Mouse (Mus musculus): ENCODE results near the gene Slc36a2.

GRCm38 (mm10) chr11:55213518-55213917, 28.6 kb upstream of the Slc36a2 start:
- TF ChIP-seq POLR2A (IDR thresholded peaks at IDR 0.05; ENCODE audit: insufficient read depth, low read length), result no peak
- TF ChIP-seq CTCF (IDR thresholded peaks at IDR 0.05; ENCODE audit: low read depth, low read length), result no peak
- no peak for TF ChIP-seq EP300 (IDR thresholded peaks at IDR 0.05; ENCODE audit: insufficient read depth, low read depth, low read length)

Data from ES-Bruce4 (cell line).